Mouse (Mus musculus) forebrain, embryonic 14.5 days (tissue): Measurements from ENCODE around the gene Got1. TPM values are rescaled to one million over a fixed set of nuclear protein-coding genes. Genes with fewer than 3 reads are reported as not detected.
A peak's percentile ranks its signal among the peaks of the same experiment; 100 is the strongest.

Experiments used
- ATAC-seq: fragments of 200-750 bp; cut with Nextera tagmentation; 2 replicates; pipeline ENCODE4 v1.8.0; 2017; ENCODE audit warnings: mild to moderate bottlenecking, moderate library complexity
- DNase-seq: peaks from one replicate; pipeline ENCODE4 v3.0.0-alpha.2; 2015; ENCODE audit warnings: low spot score
- H3K27ac ChIP-seq: fragments of 300-500 bp; sonication (generic); 2 replicates; pipeline ENCODE4 v1.5.1; 2014; ENCODE audit warnings: low read depth, mild to moderate bottlenecking, control low read depth, low read length, moderate library complexity
- H3K27me3 ChIP-seq: fragments of 300-500 bp; sonication (generic); replicated peaks from 2 replicates; pipeline ENCODE4 v1.6.1; 2014; ENCODE audit warnings: low read length, control low read depth, mixed read lengths; ENCODE audit not compliant: control insufficient read depth, insufficient read depth
- H3K36me3 ChIP-seq: fragments of 300-500 bp; sonication (generic); 2 replicates; pipeline ENCODE4 v1.6.1; 2014; ENCODE audit warnings: low read length, control low read depth; ENCODE audit not compliant: control insufficient read depth, insufficient read depth
- H3K4me1 ChIP-seq: fragments of 300-500 bp; sonication (generic); 2 replicates; pipeline ENCODE4 v1.6.1; 2014; ENCODE audit warnings: antibody characterized with exemption, low read length, control low read depth; ENCODE audit not compliant: control insufficient read depth, insufficient read depth
- H3K4me2 ChIP-seq: fragments of 300-500 bp; sonication (generic); 2 replicates; pipeline ENCODE4 v1.6.1; 2014; ENCODE audit warnings: mild to moderate bottlenecking, control low read depth, low read length
- H3K4me3 ChIP-seq: fragments of 300-500 bp; sonication (generic); 2 replicates; pipeline ENCODE4 v1.5.1; 2014; ENCODE audit warnings: low read depth, low read length, control low read depth
- H3K9ac ChIP-seq: fragments of 300-500 bp; sonication (generic); 2 replicates; pipeline ENCODE4 v1.6.1; 2014; ENCODE audit warnings: mild to moderate bottlenecking, low read length, control low read depth, moderate library complexity
- H3K9me3 ChIP-seq: fragments of 300-500 bp; sonication (generic); replicated peaks from 2 replicates; pipeline ENCODE4 v1.6.1; 2016; ENCODE audit warnings: low read length, control low read depth, mixed read lengths; ENCODE audit not compliant: control insufficient read depth
- WGBS: fragments of 180-500 bp; shearing (Covaris S2); extraction: QIAGEN DNeasy Blood & Tissue Kit; methylation state at CpG from one replicate; pipeline ENCODE4 v1.1.7; 2014; 5-methylcytosine and 5-hydroxymethylcytosine counted together
- polyA plus RNA-seq: library from polyadenylated mRNA; unstranded; fragments of >200 nt; fragmentation: Nextera tagmentation; extraction: Ambion mirVana; gene quantifications from 2 replicates; pipeline ENCODE4 v1.2.1, GENCODE M21; 2014

Gene Got1
- polyA plus RNA-seq, 1 experiment from 2014 or later, result 56.9 TPM

- ATAC-seq (no peak), DNase-seq (no peak)
- H3K27me3 ChIP-seq, result no peaks in the 10 kb centered on the region
- no peak overlapping the region for H3K4me2 ChIP-seq
- no peak overlapping the region for H3K4me3 ChIP-seq
- no peaks in the 10 kb centered on the region for H3K36me3 ChIP-seq
- H3K4me1 ChIP-seq, result peaks cover 19% of the 10 kb centered on the region
- no peaks in the 10 kb centered on the region for H3K9me3 ChIP-seq
- no peak overlapping the region for H3K9ac ChIP-seq
- WGBS, result 91% methylated on average over 9 of the region's 9 CpGs
- H3K27ac ChIP-seq, result no peak overlapping the region
Measured at GRCm38 (mm10) chr19:43526025-43526424, 1.6 kb upstream of the Got1 start.

DNA sequence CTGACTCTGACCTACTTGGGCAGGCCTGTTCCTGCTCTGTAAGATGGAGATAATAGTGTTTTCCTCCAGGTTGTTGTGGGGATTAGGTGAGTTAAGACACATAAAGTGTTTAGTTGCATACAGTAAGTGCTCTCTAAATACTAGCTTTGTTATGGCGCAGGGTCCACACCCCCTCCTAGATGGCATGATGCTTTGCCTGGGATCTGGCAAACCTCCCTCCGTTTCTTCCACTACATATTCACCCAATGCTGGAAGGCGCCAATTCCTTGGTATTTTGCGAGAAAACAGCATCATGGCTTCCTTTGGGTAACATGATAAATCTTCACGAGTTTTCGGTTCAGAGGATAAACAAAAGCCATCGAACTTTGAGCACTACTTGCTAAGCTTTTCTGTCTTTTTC lies 1.2 kb upstream of the Got1 start:
- H3K36me3 ChIP-seq, result no peaks in the 10 kb centered on the region

GRCm38 (mm10) chr19:43525104-43525482 lies 688 bp upstream of the Got1 start:
- peak; percentile 41 for DNase-seq
- no peak; the same call in 1 of the 2 replicates for ATAC-seq
- Histone ChIP-seq H3K27me3 (no peaks in the 10 kb centered on the region), H3K27ac (peak overlapping the region; percentile 33; the same call in 1 of the 2 replicates), H3K4me2 (peak overlapping the region; percentile 85), H3K4me1 (peaks cover 26% of the 10 kb centered on the region), H3K9me3 (no peaks in the 10 kb centered on the region), H3K36me3 (no peaks in the 10 kb centered on the region), H3K4me3 (peak overlapping the region; percentile 69), H3K9ac (peak overlapping the region; percentile 88)
- 24% methylated on average over 10 of the region's 10 CpGs for WGBS

More for the DNA sequence above, 1.2 kb upstream of the Got1 start:
- Histone ChIP-seq H3K27me3 (no peaks in the 10 kb centered on the region), H3K4me1 (peaks cover 23% of the 10 kb centered on the region), H3K27ac (no peak overlapping the region), H3K9me3 (no peaks in the 10 kb centered on the region), H3K9ac (no peak overlapping the region), H3K4me2 (no peak overlapping the region), H3K4me3 (no peak overlapping the region)
- DNase-seq, result no peak
- ATAC-seq, result no peak
- 84% methylated on average over 7 of the region's 7 CpGs for WGBS

- no peaks in the 10 kb centered on the region for H3K36me3 ChIP-seq
- no peaks in the 10 kb centered on the region for H3K27me3 ChIP-seq
- peak overlapping the region; percentile 76 for H3K9ac ChIP-seq
- H3K9me3 ChIP-seq, result no peaks in the 10 kb centered on the region
- ATAC-seq (no peak), DNase-seq (no peak)
- peaks cover 26% of the 10 kb centered on the region for H3K4me1 ChIP-seq
- 4% methylated on average over 12 of the region's 12 CpGs for whole genome bisulfite sequencing
- peak overlapping the region; percentile 69 for H3K4me3 ChIP-seq
- no peak overlapping the region for H3K27ac ChIP-seq
- H3K4me2 ChIP-seq, result peak overlapping the region; percentile 85
Measured at GRCm38 (mm10) chr19:43523551-43523950, 854 bp downstream of the Got1 start.

- Histone ChIP-seq H3K36me3 (no peaks in the 10 kb centered on the region), H3K27me3 (no peaks in the 10 kb centered on the region), H3K4me2 (peak overlapping the region; percentile 0; the same call in 1 of the 2 replicates), H3K9me3 (no peaks in the 10 kb centered on the region), H3K4me3 (no peak overlapping the region), H3K4me1 (peaks cover 31% of the 10 kb centered on the region), H3K27ac (no peak overlapping the region), H3K9ac (no peak overlapping the region)
- DNase-seq (no peak), ATAC-seq (no peak)
- WGBS, result 73% methylated on average over 9 of the region's 9 CpGs
Measured at GRCm38 (mm10) chr19:43521996-43522395, 2.4 kb downstream of the Got1 start.

- H3K4me1 ChIP-seq, result peaks cover 31% of the 10 kb centered on the region
- 5% methylated on average over 8 of the region's 8 CpGs for WGBS
- DNase-seq (peak; percentile 28), ATAC-seq (no peak)
- peak overlapping the region; percentile 20 for H3K4me2 ChIP-seq
- H3K9ac ChIP-seq, result 0 out of 2 replicates have a peak overlapping the region, but pooled peaks have one; percentile 4
- H3K27ac ChIP-seq, result no peak overlapping the region
- no peak overlapping the region for H3K4me3 ChIP-seq
- no peaks in the 10 kb centered on the region for H3K36me3 ChIP-seq
- H3K27me3 ChIP-seq, result no peaks in the 10 kb centered on the region
- no peaks in the 10 kb centered on the region for H3K9me3 ChIP-seq
Measured at GRCm38 (mm10) chr19:43521362-43521761, 3.0 kb downstream of the Got1 start.

DNA sequence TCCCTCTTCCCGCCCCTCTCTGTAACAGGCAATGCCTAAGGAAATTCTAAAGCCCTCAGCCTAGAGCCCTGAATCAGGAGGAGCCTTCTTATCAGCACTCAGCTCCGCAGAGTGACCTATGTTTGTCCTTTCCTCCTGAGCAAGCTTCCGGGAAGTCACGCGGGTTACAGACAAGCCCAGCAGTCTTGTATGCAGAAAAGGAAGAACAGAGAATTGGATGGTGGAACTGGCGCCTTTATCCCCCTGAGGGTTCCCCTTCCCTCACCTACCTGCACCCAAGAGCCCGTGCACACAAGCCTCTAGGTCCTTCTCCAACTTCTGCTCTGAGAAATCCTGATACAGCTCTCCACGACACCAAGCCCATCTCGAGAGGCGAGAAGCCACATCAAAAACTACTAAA lies 4.0 kb downstream of the Got1 start:
- WGBS, result 78% methylated on average over 9 of the region's 10 CpGs
- Histone ChIP-seq H3K4me2 (no peak overlapping the region), H3K9me3 (no peaks in the 10 kb centered on the region), H3K4me1 (peaks cover 31% of the 10 kb centered on the region), H3K4me3 (no peak overlapping the region), H3K9ac (no peak overlapping the region), H3K27me3 (no peaks in the 10 kb centered on the region), H3K36me3 (no peaks in the 10 kb centered on the region), H3K27ac (no peak overlapping the region)
- ATAC-seq, result no peak
- DNase-seq, result no peak

DNA sequence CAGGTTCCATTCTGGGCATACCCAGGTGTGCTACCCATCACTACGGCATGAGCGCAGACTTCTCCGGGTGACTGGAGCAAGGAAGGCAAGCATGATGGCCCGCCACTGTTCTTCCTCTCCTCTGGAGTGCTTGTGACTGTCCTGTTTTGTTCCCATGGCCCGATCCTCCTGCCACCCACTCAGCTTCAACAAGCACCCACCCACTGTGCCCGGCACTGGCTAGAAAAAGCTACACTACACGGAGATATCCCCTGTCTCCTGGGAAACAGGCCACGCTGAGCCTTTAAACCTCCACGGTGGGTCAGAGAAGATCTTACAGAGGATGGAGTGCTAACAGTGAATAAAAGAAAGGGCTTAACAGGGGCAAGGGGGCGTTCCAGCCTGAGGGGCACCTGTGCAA lies 5.2 kb downstream of the Got1 start:
- DNase-seq (no peak), ATAC-seq (no peak)
- Histone ChIP-seq H3K9ac (no peak overlapping the region), H3K9me3 (no peaks in the 10 kb centered on the region), H3K27ac (no peak overlapping the region), H3K4me2 (no peak overlapping the region), H3K27me3 (no peaks in the 10 kb centered on the region), H3K36me3 (peaks cover 8% of the 10 kb centered on the region), H3K4me1 (peaks cover 27% of the 10 kb centered on the region), H3K4me3 (no peak overlapping the region)
- WGBS, result 77% methylated on average over 10 of the region's 10 CpGs

DNA sequence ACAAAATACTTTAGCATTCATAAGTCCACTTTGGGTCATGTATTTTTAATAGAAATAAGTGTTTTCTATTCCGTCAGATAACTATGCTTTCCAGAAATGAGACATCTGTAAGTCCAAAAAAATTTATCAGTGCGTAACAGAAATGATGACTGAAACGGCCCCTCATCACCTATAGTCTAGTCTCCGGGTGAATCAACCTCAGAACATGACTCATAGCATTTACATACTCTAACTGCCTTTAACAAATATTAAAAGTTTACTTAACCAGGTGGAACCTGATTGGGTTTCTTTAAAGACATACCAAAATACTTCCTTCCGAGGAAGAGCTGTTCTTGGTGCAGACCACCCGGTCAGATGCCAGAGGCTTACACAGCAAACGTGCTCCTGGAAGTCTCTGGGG lies 6.1 kb downstream of the Got1 start:
- ATAC-seq, result no peak
- 91% methylated on average over 7 of the region's 7 CpGs for WGBS

More for the DNA sequence above, 6.1 kb downstream of the Got1 start:
- H3K4me2 ChIP-seq, result no peak overlapping the region
- no peaks in the 10 kb centered on the region for H3K9me3 ChIP-seq
- no peak overlapping the region for H3K4me3 ChIP-seq
- H3K27ac ChIP-seq, result no peak overlapping the region
- no peaks in the 10 kb centered on the region for H3K27me3 ChIP-seq
- DNase-seq, result no peak
- no peak overlapping the region for H3K9ac ChIP-seq
- H3K36me3 ChIP-seq, result peaks cover 11% of the 10 kb centered on the region
- H3K4me1 ChIP-seq, result peaks cover 20% of the 10 kb centered on the region
